ENCODE assay signal across 22 mouse cellular contexts in the genomic region with DNA sequence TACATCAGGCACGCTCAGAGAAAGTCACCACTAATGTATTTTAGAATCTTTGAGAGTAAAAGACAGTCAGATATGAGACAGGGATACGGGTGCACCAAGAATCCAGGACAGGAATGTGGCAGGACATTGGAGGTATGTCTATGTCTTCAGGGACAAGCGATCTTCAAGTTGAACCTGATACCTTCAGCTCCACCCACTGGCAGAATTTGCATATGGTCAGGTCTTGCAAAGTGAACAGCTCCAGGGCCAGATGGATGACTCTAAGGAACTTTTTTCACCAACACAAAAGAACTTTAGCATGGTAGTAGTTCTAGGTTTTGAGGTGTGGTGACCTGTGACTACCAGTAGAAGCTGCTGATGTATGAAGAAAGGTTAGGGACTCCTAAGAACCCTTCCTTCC.
DNase-seq lines count a peak whose midpoint lies in the region; ATAC-seq and TF ChIP-seq lines count a peak whose summit lies in the region.
"Had no signal": no experiment of that assay in that cellular context is flagged by ENCODE, and none has a peak within 500 bp of the region (broad histone marks: within the 10 kb centered on the region; RNA-seq: fewer than 3 reads in every experiment).

No protein-coding gene starts in this region.

- no peaks in the 10 kb centered on the region for H3K27me3 ChIP-seq in embryonic facial prominence, embryonic 14.5 days (replicated peaks; ENCODE audit: control insufficient read depth, insufficient read depth, low read length)
- H3K27me3 ChIP-seq in embryonic facial prominence, embryonic 10.5 days (replicated peaks; ENCODE audit: low read depth, poor library complexity, severe bottlenecking): no peaks in the 10 kb centered on the region
- H3K27me3 ChIP-seq in CH12.LX (replicated peaks): no peaks in the 10 kb centered on the region
- H3K27me3 ChIP-seq: embryonic facial prominence, embryonic 13.5 days; forebrain, embryonic 13.5 days; forebrain, embryonic 15.5 days had no signal

- H3K4me3 ChIP-seq in embryonic facial prominence, embryonic 14.5 days (ENCODE audit: low read depth, low read length): no peak overlapping the region
- H3K4me3 ChIP-seq in embryonic facial prominence, embryonic 10.5 days: no peak overlapping the region
- no peak overlapping the region for H3K4me3 ChIP-seq in CH12.LX (replicated peaks in 1 of 3; ENCODE audit: low read depth in 2 of 3, low read length in 2 of 3, poor library complexity in 1 of 3)
- H3K4me3 ChIP-seq in ES-E14 (ENCODE audit: insufficient read depth in 1 of 2, low read depth in 1 of 2, low read length in 2 of 2, poor library complexity in 1 of 2, severe bottlenecking in 1 of 2): no peak overlapping the region
- H3K4me3 ChIP-seq: embryonic facial prominence, embryonic 13.5 days; forebrain, embryonic 13.5 days; forebrain, embryonic 15.5 days had no signal

- dilution Hi-C loops in CH12.LX (cut with MboI; ENCODE audit: extremely low pct_ligation_motif_present, extremely low pct_unique_long_range_greater_than_20kb, low sequenced_read_pairs): no loop called here

- no peak for TF ChIP-seq RAD21 in CH12.LX (IDR thresholded peaks at IDR 0.05; ENCODE audit: low read depth, low read length)

- in situ Hi-C loops in CH12.LX (cut with MboI; ENCODE audit: low pct_ligation_motif_present, low pct_unique_long_range_greater_than_20kb, low sequenced_read_pairs): no loop called here
- in situ Hi-C loops in ES-E14 (cut with MboI; ENCODE audit: low sequenced_read_pairs in 2 of 2, unreplicated experiment in 2 of 2): no loop called here

- ATAC-seq in embryonic facial prominence, embryonic 14.5 days (ENCODE audit: low read depth): no peak
- ATAC-seq: CD4-positive, CD25-positive, alpha-beta regulatory T cell, adult 4 months; forebrain, embryonic 13.5 days; forebrain, embryonic 15.5 days; forebrain, postnatal 0 days had no signal

- TF ChIP-seq CTCF in CH12.LX (conservative IDR thresholded peaks at IDR 0.05 in 1 of 2, IDR thresholded peaks at IDR 0.05 in 1 of 2; ENCODE audit: low read depth in 2 of 2, low read length in 2 of 2): no peak

- no peaks in the 10 kb centered on the region for H3K9me3 ChIP-seq in embryonic facial prominence, embryonic 14.5 days (ENCODE audit: control insufficient read depth, low read length)
- H3K9me3 ChIP-seq in embryonic facial prominence, embryonic 10.5 days: no peaks in the 10 kb centered on the region
- H3K9me3 ChIP-seq in CH12.LX (replicated peaks; ENCODE audit: low read length): no peaks in the 10 kb centered on the region
- H3K9me3 ChIP-seq in ES-E14 (ENCODE audit: control insufficient read depth, insufficient read depth, low read depth, low read length): no peaks in the 10 kb centered on the region
- H3K9me3 ChIP-seq: embryonic facial prominence, embryonic 13.5 days; forebrain, embryonic 13.5 days; forebrain, embryonic 15.5 days had no signal

- DNase-seq in embryonic facial prominence, embryonic 14.5 days (ENCODE audit: low spot score): peak; percentile 1
- DNase-seq in embryonic facial prominence, embryonic 10.5 days (ENCODE audit: low spot score): no peak
- DNase-seq in CH12.LX (ENCODE audit: extremely low read depth): peak; percentile 42
- peak; percentile 26 for DNase-seq in ES-E14 (ENCODE audit: low read depth, low spot score)
- DNase-seq in ZHBTc4 (ENCODE audit: low read depth, low spot score): peak; percentile 54
- DNase-seq in thymus, postnatal 14 days: no peak
- no peak for DNase-seq in kidney, postnatal 25 days
- DNase-seq: adrenal gland, adult 2 months; adrenal gland, postnatal 10 days; adrenal gland, postnatal 25 days; B cell, adult 2 months; cerebellum, adult 11 months; cerebellum, adult 18-20 months; cerebellum, adult 8-10 months; cerebellum, adult 9-11 months; cerebellum, postnatal 14 days; cerebellum, postnatal 36 days; forebrain, postnatal 0 days had no signal

- WGBS in embryonic facial prominence, embryonic 14.5 days: 71% methylated on average over 3 of the region's 3 CpGs
- 81% methylated on average over 3 of the region's 3 CpGs for WGBS in embryonic facial prominence, embryonic 10.5 days

- H3K36me3 ChIP-seq in embryonic facial prominence, embryonic 14.5 days (ENCODE audit: control insufficient read depth, insufficient read depth, low read length): peaks cover 52% of the 10 kb centered on the region
- peaks cover 74% of the 10 kb centered on the region for H3K36me3 ChIP-seq in embryonic facial prominence, embryonic 10.5 days (replicated peaks)
- H3K36me3 ChIP-seq in CH12.LX (replicated peaks in 1 of 2; ENCODE audit: control insufficient read depth in 1 of 2, insufficient read depth in 1 of 2, low read length in 1 of 2): peaks cover 14 to 67% of the 10 kb centered on the region in 2 experiments
- peaks cover 2% of the 10 kb centered on the region for H3K36me3 ChIP-seq in ES-E14 (ENCODE audit: control insufficient read depth, insufficient read depth, low read length, poor library complexity, severe bottlenecking)

- no peaks in the 10 kb centered on the region for H3K4me1 ChIP-seq in embryonic facial prominence, embryonic 14.5 days (ENCODE audit: control insufficient read depth, insufficient read depth, low read length)
- H3K4me1 ChIP-seq in embryonic facial prominence, embryonic 10.5 days: no peaks in the 10 kb centered on the region
- peaks cover 0 to 10% of the 10 kb centered on the region in 2 experiments; a peak in 3 of 4 replicates for H3K4me1 ChIP-seq in CH12.LX (ENCODE audit: control insufficient read depth in 1 of 2, insufficient read depth in 2 of 2)
- H3K4me1 ChIP-seq in ES-E14 (ENCODE audit: control insufficient read depth in 2 of 2, insufficient read depth in 2 of 2, low read length in 2 of 2, poor library complexity in 1 of 2): 0 out of 4 replicates have a peak, but pooled peaks cover 0 to 2% of the 10 kb centered on the region in 2 experiments
- H3K4me1 ChIP-seq: embryonic facial prominence, embryonic 13.5 days; forebrain, embryonic 15.5 days had no signal

- H3K9ac ChIP-seq in embryonic facial prominence, embryonic 14.5 days (ENCODE audit: low read depth, low read length): no peak overlapping the region
- no peak overlapping the region for H3K9ac ChIP-seq in CH12.LX (ENCODE audit: insufficient read depth, low read depth)
- no peak overlapping the region for H3K9ac ChIP-seq in ES-E14 (ENCODE audit: insufficient read depth, low read depth, low read length, poor library complexity, severe bottlenecking)
- H3K9ac ChIP-seq: embryonic facial prominence, embryonic 13.5 days; forebrain, embryonic 13.5 days; forebrain, embryonic 15.5 days; forebrain, postnatal 0 days had no signal

- H3K27ac ChIP-seq in embryonic facial prominence, embryonic 14.5 days (replicated peaks; ENCODE audit: low read depth, low read length): no peak overlapping the region
- H3K27ac ChIP-seq in embryonic facial prominence, embryonic 10.5 days (replicated peaks): no peak overlapping the region
- no peak overlapping the region for H3K27ac ChIP-seq in CH12.LX (ENCODE audit: insufficient read depth, low read depth)
- H3K27ac ChIP-seq in ES-E14 (ENCODE audit: insufficient read depth, low read depth, low read length, poor library complexity, severe bottlenecking): no peak overlapping the region
- H3K27ac ChIP-seq: embryonic facial prominence, embryonic 13.5 days; forebrain, embryonic 13.5 days; forebrain, embryonic 15.5 days had no signal

- TF ChIP-seq EP300 in CH12.LX (IDR thresholded peaks at IDR 0.05; ENCODE audit: low read length): no peak

- no peak overlapping the region for H3K4me2 ChIP-seq in embryonic facial prominence, embryonic 14.5 days (ENCODE audit: low read depth, low read length)
- H3K4me2 ChIP-seq in CH12.LX (ENCODE audit: insufficient read depth, low read depth, poor library complexity, severe bottlenecking): no peak overlapping the region
- H3K4me2 ChIP-seq: embryonic facial prominence, embryonic 13.5 days; forebrain, embryonic 13.5 days; forebrain, embryonic 15.5 days had no signal

- H3K79me2 ChIP-seq in CH12.LX (replicated peaks; ENCODE audit: control insufficient read depth, extremely low read depth, insufficient read depth, poor library complexity, severe bottlenecking): no peaks in the 10 kb centered on the region

- no peak for TF ChIP-seq POLR2A in CH12.LX (IDR thresholded peaks at IDR 0.05; ENCODE audit: low read depth, low read length)

TF ChIP-seq in CH12.LX, 34 proteins besides CTCF, POLR2A, EP300 and RAD21:
- no peak for TF ChIP-seq CHD2 (IDR thresholded peaks at IDR 0.05; ENCODE audit: low read length)
- no peak for TF ChIP-seq PAX5 (IDR thresholded peaks at IDR 0.05; ENCODE audit: low read length)

TF ChIP-seq in ES-E14, 5 proteins besides CTCF, POLR2A, EP300 and RAD21:
- TF ChIP-seq ZC3H11A (IDR thresholded peaks at IDR 0.05; ENCODE audit: borderline replicate concordance, low read depth, low read length) (no peak), ZNF384 (IDR thresholded peaks at IDR 0.05; ENCODE audit: low read depth, low read length) (no peak), CHD2 (IDR thresholded peaks at IDR 0.05; ENCODE audit: low read depth, low read length) (no peak), MAFK (IDR thresholded peaks at IDR 0.05; ENCODE audit: insufficient read depth, low read depth, low read length) (no peak), HCFC1 (IDR thresholded peaks at IDR 0.05; ENCODE audit: borderline replicate concordance, insufficient read depth, low read length) (no peak)

Comparison
In these comparisons a context has a peak if more than half of its experiments do, and no peak if none do; other contexts are left out.
1. DNase-seq: peak in embryonic facial prominence, embryonic 14.5 days (single experiment), CH12.LX (single experiment), ES-E14 (single experiment) and ZHBTc4 (single experiment); none in embryonic facial prominence, embryonic 10.5 days (single experiment), thymus, postnatal 14 days (single experiment) and kidney, postnatal 25 days (0 of 2).